Comparison of ENCODE assay signal across 8 mouse cellular contexts in the genomic region with DNA sequence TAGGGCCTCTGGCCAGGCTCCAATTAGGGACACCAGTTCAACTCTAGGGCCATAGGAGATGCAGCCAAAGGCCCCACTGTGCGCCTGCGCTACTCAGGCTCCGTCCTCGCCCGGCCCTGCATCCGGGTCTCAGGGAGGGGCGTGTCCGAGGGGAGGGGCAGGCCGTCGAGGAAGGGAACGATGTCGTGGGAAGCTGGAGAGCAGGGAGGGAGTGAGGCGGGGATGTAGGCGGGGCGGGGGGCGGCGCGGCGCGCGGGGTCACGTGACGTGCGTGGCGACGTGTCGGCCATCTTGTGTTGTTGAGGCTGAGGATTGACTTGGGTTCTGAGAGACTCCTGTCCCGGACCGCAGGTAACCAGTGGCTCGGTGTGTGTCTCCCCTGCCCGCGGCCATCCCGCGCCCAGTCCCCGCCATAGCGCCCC. TPM values are rescaled to one million over a fixed set of nuclear protein-coding genes. Genes with fewer than 3 reads are reported as not detected.
DNase-seq lines count a peak whose midpoint lies in the region; ATAC-seq lines count a peak whose summit lies in the region.

A gene (plus strand): TSS at position 257 of the 422 bp plus-strand sequence.

- no peaks in the 10 kb centered on the region for H3K27me3 ChIP-seq in intestine, embryonic 14.5 days (replicated peaks; ENCODE audit: control insufficient read depth, insufficient read depth, low read length)

- peaks cover 4% of the 10 kb centered on the region for H3K36me3 ChIP-seq in intestine, embryonic 14.5 days (ENCODE audit: control insufficient read depth, insufficient read depth, low read length)

- H3K9me3 ChIP-seq in intestine, embryonic 14.5 days (ENCODE audit: control insufficient read depth, low read length) = no peaks in the 10 kb centered on the region

- peak; percentile 97 to 98 for DNase-seq in adrenal gland, adult 18-20 months (ENCODE audit: low spot score in 2 of 2)
- peak; percentile 96 for DNase-seq in embryo, embryonic 11 days
- DNase-seq in gastrocnemius, postnatal 25 days = peak; percentile 98
- peak; percentile 99 for DNase-seq in intestine, embryonic 14.5 days (ENCODE audit: low spot score)
- peak; percentile 94 to 95 for DNase-seq in left cerebral cortex, postnatal 14 days (ENCODE audit: low spot score in 2 of 2)
- peak; percentile 96 for DNase-seq in mesoderm, embryonic 11.5 days (ENCODE audit: low read depth, low spot score)
- DNase-seq in right cerebral cortex, postnatal 36 days (ENCODE audit: low spot score in 2 of 2) = peak; percentile 91
- DNase-seq in yolk sac, embryonic 10.5 days (ENCODE audit: low spot score) = peak; percentile 99

- WGBS in intestine, embryonic 14.5 days = under 1% methylated on average over 36 of the region's 36 CpGs

- peak within 1 kb of the TSS; percentile 78 for H3K4me2 ChIP-seq in intestine, embryonic 14.5 days (ENCODE audit: low read length)

- peak within 1 kb of the TSS; percentile 96 for H3K4me3 ChIP-seq in intestine, embryonic 14.5 days (ENCODE audit: low read depth, low read length)

- ATAC-seq in intestine, embryonic 14.5 days (replicated peaks; ENCODE audit: low FRiP score, low TSS enrichment, low read depth) = peak; percentile 98

- peak within 1 kb of the TSS; percentile 93 for H3K9ac ChIP-seq in intestine, embryonic 14.5 days (ENCODE audit: low read length)

- peaks cover 7% of the 10 kb centered on the region for H3K4me1 ChIP-seq in intestine, embryonic 14.5 days (replicated peaks; ENCODE audit: control insufficient read depth, insufficient read depth, low read length)

- intact Hi-C loops in left cerebral cortex, postnatal 14 days (cut with DNase I) = no loop called here

- peak within 1 kb of the TSS; percentile 90 for H3K27ac ChIP-seq in intestine, embryonic 14.5 days (ENCODE audit: low read depth)

RNA-seq across cellular contexts. Expression of the gene that starts here (rescaled TPM):
- 100 to 1,000 TPM in 1 of 2 experiments, 10 to 100 TPM in 1; 79.7 to 101 TPM for total RNA-seq in adrenal gland, adult 18-20 months (2021)
- 10 to 100 TPM; 31.6 to 34.7 TPM for total RNA-seq in gastrocnemius, postnatal 25 days (2021)
- polyA plus RNA-seq in intestine, embryonic 14.5 days (2014; fragmentation: Nextera tagmentation; extraction: Ambion mirVana) = 44.9 and 45.2 TPM in 2 replicates
- 10 to 100 TPM; 81.0 to 82.5 TPM for total RNA-seq in left cerebral cortex, postnatal 14 days (2021)

Comparison
In these comparisons a context has a peak if more than half of its experiments do, and no peak if none do; other contexts are left out.
1. Peak in every context shown above with its lines: DNase-seq, ATAC-seq, H3K4me3 ChIP-seq and H3K27ac ChIP-seq.